Mouse (Mus musculus) kidney, postnatal 25 days (tissue): Measurements from ENCODE around the gene Zfp384.

Experiments
- DNase-seq, 2 experiments: peaks; one replicate each; pipeline ENCODE4 v3.0.0; 2021; ENCODE audit warnings: mixed read lengths in 2 of 2

Gene Zfp384

DNA sequence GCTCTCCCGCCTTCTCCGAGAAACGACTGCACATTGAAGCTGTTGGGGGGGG is at the start of gene Zfp384:
Zfp384 (plus strand) TSS at position 17 of the 52 bp plus-strand sequence.
- no peak for DNase-seq

GRCm38 (mm10) chr6:124959960-124960359 is 49.0 kb upstream of the Zfp384 start:
- DNase-seq = no peak

DNA sequence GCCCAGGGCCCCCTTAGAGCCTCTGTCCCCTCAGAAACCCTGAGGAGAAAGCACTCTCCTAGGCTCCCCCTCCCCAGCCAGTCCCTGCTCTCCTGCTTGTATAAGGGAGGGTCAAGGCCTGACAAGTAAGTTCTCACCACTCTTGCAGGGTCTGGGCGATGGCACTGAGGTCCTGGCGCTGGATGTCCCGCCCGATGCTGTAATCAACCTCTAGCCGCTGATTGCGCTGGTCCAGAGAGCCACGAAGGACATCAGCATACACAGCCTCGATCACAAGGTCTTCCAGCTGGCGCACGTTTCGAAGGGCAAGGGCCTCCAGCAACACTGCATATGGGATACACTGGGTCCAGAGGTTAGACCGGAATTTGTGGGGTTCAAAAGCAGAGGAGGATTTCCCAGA is 47.9 kb upstream of the Zfp384 start:
- no peak for DNase-seq

GRCm38 (mm10) chr6:124964638-124965037 is 44.3 kb upstream of the Zfp384 start:
- DNase-seq = no peak

- peak; percentile 95 to 98 for DNase-seq
Observed at GRCm38 (mm10) chr6:124965088-124965719, 43.7 kb upstream of the Zfp384 start, which contains the start of gene Cops7a. Cops7a (minus strand) TSS chr6:124965538.

DNA sequence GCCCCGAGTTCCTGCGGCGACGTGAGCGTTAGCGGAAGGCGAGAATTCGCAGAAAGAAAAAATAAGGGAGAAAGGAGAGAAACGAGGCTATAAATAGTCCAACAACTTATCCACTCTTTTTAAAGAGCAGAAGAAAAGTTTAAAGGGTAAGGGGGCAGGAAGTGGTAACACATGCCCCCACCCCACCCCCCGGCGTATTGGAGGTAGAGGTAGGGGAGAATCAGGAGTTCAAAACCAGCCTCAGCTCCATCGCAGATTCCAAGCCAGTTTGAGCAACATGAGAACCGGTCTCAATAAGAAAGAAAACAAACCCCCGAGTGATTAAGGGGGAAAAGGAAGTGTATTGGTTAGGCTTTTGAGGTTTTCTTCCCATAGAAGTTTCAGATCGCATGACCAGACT is 43.2 kb upstream of the Zfp384 start:
- no peak for DNase-seq

DNA sequence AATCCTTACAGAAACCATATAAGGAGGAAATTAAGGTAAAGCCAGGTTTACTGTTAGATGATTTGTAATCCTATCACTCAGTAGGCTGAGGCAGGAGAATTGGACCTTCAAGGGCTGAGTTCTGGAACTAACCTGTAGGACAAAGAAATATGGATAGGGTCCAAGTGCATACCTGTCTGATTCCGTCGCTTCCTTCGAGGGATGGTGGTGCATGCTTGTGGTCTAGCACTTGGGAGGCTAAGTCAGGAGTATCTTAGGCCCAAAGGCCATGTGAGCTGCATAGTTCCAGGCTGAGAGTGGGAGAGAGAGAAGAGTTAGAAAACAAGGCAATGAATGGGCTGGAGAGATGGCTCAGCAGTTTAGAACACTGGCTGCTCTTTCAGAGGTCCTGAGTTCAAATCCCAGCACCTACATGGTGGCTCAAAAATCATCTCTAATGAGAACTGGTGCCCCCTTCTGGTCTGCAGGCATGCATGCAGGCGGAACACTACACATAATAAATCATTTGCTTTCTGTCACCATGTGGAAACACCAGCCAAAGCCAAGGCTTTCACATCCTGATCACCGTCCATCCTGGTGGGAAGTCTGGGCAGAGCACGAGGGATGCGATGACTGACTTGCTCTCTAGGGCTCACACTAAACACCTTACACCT is 42.4 kb upstream of the Zfp384 start:
- peak in 1 of 2 experiments; percentile 7 for DNase-seq

- DNase-seq = peak; percentile 60 to 75
Observed at GRCm38 (mm10) chr6:124967766-124968165, 41.2 kb upstream of the Zfp384 start.

- DNase-seq = no peak
Observed at GRCm38 (mm10) chr6:124992241-124992640, 16.7 kb upstream of the Zfp384 start.

- DNase-seq = no peak
Observed at GRCm38 (mm10) chr6:124993365-124993764, 15.6 kb upstream of the Zfp384 start.

- DNase-seq = no peak
Observed at GRCm38 (mm10) chr6:124993876-124994275, 15.1 kb upstream of the Zfp384 start.

DNA sequence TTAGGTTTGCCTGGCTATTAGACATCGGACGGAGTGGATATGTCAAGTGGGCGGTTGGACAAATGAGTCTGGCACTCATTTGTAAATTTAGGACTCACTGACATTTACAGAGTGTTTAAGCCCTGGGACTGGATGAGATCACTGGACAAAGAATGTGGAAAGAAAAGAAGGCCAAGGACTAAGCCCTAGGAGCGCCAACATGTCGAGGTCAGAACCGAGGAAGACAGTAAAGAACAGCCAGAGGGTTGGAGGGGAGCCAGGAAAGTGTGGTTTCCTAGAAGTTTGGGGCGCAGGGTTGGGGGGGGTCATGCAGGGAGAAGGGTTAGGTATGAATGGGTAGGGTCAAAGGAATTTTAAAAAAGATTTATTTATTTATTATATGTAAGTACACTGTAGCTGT is 13.7 kb upstream of the Zfp384 start:
- no peak for DNase-seq

GRCm38 (mm10) chr6:124995831-124996403 is 13.0 kb upstream of the Zfp384 start:
- no peak for DNase-seq

- peak; percentile 76 to 77 for DNase-seq
Observed at GRCm38 (mm10) chr6:124996551-124997501, 12.1 kb upstream of the Zfp384 start, which contains the start of gene Pianp. Pianp (plus strand) TSS chr6:124996694.

GRCm38 (mm10) chr6:124998066-124998465 is 10.9 kb upstream of the Zfp384 start:
- DNase-seq = no peak

GRCm38 (mm10) chr6:124999091-124999490 is 9.9 kb upstream of the Zfp384 start:
- DNase-seq = no peak

GRCm38 (mm10) chr6:124999546-124999945 is 9.4 kb upstream of the Zfp384 start:
- DNase-seq = no peak

- no peak for DNase-seq
Observed at GRCm38 (mm10) chr6:125003706-125004105, 5.2 kb upstream of the Zfp384 start.

GRCm38 (mm10) chr6:125005086-125005485 is 3.9 kb upstream of the Zfp384 start:
- no peak for DNase-seq

GRCm38 (mm10) chr6:125008060-125008459 is 885 bp upstream of the Zfp384 start:
- DNase-seq = no peak

DNA sequence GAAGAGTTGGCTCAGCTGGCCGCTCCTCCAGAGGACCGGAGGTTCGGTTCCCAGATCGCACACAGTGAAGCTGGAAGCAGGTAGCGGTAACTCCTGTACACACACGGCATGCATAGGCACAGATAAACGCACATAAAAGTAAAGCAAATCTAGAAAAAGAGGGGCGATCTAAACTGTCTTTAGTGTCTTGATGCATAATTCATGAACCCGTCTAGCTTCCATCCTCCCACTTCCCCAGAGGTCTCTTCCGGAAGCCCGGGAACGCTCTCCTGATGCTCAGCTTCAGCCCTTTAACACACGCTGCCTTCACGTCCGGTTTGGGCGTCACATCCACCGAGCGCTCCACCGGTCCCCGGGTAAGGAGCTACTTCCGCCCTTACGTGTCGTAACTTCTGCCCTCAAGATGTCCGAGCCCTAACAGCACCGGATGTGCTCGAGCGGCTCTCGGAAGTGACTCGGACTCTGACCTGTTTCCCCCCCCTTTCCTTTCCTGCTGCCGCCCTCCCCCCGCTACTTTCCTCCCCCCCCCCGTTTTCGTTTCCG is 288 bp upstream of the Zfp384 start:
- DNase-seq = peak; percentile 97 to 100

DNA sequence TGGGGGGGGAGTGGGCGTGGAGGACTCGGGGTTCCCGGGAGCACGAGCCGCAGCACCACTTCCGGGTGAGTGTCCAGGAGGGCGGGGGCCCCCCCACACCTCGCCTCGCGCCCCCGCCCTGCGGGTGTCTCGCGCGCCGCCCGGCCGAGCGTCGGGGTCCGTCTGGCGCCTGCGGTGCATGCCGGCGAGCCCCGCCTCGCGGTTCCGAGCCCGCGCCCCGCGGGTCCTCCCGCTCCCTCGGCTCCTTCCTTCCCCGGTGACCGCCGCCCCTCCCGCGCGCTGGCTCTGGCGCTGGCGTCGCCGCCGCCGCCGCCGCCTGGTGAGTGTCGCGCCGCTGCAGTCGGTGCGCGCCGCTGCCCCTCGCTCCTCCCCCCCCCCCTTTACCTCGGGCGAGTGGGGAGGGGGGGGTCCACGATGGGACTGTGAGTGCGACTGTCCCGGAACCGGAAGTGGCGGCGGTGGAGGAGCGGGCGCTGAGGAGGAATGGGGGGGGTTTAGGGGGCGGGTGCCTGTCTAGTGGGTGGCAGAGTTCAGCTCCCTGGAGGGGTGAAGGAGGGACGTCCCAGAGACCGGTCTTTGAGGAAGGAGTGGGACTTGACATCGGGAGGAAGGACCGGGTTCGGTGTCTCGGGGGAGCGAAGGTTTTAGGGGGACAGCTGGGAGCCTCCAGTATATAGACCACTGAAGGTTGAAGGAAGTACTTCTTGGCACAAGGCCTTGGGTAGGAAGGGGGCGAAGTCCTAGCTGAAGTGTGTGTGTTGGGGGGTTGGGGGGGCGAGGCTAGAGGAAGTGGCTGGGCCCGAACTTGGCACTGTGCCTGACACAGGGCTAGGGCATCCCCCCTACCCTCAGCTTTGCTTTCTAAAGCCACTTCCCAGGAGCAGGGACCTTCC is 482 bp downstream of the Zfp384 start:
- peak; percentile 90 to 96 for DNase-seq
